Mouse (Mus musculus): Measurements from ENCODE around the gene Insr.
A peak's percentile ranks its signal among the peaks of the same experiment; 100 is the strongest.

- TF ChIP-seq CTCF (IDR thresholded peaks at IDR 0.05; ENCODE audit: borderline replicate concordance, extremely low read depth, insufficient read depth, insufficient read length), result peak; percentile 20; the same call in 1 of the 2 replicates
- no peak for TF ChIP-seq POLR2A (IDR thresholded peaks at IDR 0.05; ENCODE audit: borderline replicate concordance, extremely low read depth, insufficient read depth, insufficient read length, poor library complexity, severe bottlenecking)
Measured at GRCm38 (mm10) chr8:3285824-3286223, 6.4 kb upstream of the Insr start.

All from brain, embryonic 14.5 days (tissue).